Mouse (Mus musculus): ENCODE results near the gene Gprc5a.

GRCm38 (mm10) chr6:135040275-135040871 is 25.1 kb upstream of the Gprc5a start:
- TF ChIP-seq CTCF (IDR thresholded peaks at IDR 0.05; ENCODE audit: low read depth, low read length), result no peak
- TF ChIP-seq POLR2A (IDR thresholded peaks at IDR 0.05; ENCODE audit: insufficient read depth, low read length), result no peak
- TF ChIP-seq EP300 (IDR thresholded peaks at IDR 0.05; ENCODE audit: insufficient read depth, low read depth, low read length), result peak; percentile 97
